Mouse (Mus musculus): Measurements from ENCODE around the gene Hes3. TPM values are rescaled to one million over a fixed set of nuclear protein-coding genes. Genes with fewer than 3 reads are reported as not detected.
A peak's percentile ranks its signal among the peaks of the same experiment; 100 is the strongest.

Hes3 gene
- total RNA-seq (2021) = not detected
- long read RNA-seq, experiment 1 = 0 reads
- long read RNA-seq, experiment 2 = 0 reads

DNA sequence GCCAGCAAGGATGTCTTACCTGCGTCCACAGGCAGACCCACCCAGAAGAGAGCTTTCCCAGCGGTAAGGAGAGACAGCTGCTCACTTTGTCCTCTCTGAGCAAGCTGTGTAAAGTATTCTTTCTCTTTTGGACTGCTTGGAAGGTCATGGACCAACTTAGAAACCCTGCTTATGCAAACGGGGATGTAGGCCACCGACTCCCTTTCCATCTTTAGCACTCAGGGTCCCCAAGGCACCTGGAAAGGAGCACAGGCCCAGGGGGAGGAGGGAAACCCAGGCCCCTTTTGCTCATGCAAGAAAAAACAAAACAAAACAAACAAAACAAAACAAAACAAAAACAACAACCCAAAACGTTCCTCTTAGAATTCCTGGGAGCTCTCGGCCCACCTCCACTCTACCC is at the start of gene Hes3:
Gene Hes3, minus strand, starts transcription at position 101 of the 400 bp plus-strand sequence.
- Histone ChIP-seq H3K27ac (no peak within 1 kb of the TSS), H3K4me3 (no peak within 1 kb of the TSS)
- no peak for DNase-seq (ENCODE audit: low spot score in 2 of 2)
- TF ChIP-seq CTCF (conservative IDR thresholded peaks at IDR 0.05) = no peak

DNA sequence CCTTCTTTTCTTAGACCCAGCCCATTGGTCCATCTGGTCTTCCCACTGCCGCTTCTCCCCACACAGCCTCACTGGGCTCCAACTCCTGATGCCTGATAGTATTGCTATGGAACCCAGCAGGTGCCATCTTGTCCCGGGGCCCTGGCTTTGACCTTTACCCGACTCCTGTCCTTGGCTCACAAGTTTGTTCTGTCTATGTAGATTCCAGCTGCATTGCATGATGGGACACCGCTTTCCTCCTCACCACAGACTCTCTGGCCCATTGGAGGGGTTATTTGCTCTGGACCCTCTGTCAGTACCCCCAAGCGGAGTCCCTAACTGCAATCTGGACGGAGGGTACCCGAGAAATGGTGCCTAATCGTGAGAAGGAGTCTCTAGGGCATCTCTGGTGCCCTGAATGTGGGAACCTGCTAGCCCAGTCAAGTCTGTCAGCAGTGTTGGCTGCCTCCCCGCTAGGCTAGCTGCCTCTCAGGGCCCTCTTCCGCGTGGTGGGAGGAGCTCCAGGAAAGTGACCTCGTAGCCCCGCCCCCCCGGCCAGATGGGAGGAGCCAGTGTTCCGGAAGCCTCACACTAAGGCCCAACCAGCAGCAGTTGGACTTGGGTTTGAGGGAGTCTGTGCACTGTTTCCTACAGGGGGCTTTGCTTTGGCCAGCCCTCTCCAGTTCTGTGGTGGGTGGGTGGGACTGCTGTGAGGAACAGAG is 49.3 kb upstream of the Hes3 start:
- no peak for TF ChIP-seq CTCF (conservative IDR thresholded peaks at IDR 0.05)
- Histone ChIP-seq H3K4me3 (no peak overlapping the region), H3K27ac (no peak overlapping the region)
- DNase-seq (ENCODE audit: low spot score in 2 of 2) = no peak

DNA sequence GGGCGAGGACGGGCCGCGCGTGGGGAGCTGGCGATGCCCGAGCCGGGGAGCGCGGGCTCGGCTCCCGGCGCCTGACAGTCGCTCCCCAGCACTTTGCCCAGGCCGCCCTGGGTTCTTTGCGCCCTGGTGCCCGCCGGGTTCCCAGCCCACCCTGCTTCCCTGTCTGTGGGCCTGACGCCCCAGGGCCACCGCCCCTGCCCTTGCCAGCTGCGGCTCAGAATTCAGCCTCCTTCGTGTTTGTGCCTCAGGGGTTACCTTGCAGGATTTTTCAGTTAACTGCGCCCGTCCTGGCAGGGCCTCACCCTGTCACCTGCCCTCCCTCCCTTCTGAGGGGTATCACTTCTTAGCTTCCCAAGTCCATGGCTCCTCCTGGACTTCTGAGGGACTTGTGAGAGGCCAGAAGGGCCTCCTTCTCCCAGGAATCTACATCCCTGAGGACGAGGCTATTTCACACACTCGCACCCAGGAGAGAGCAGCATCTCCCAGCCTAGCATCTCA is 47.9 kb upstream of the Hes3 start:
- H3K4me3 ChIP-seq = peak overlapping the region; percentile 63
- no peak for TF ChIP-seq CTCF (conservative IDR thresholded peaks at IDR 0.05)
- no peak for DNase-seq (ENCODE audit: low spot score in 2 of 2)
- H3K27ac ChIP-seq = peak overlapping the region; percentile 92

DNA sequence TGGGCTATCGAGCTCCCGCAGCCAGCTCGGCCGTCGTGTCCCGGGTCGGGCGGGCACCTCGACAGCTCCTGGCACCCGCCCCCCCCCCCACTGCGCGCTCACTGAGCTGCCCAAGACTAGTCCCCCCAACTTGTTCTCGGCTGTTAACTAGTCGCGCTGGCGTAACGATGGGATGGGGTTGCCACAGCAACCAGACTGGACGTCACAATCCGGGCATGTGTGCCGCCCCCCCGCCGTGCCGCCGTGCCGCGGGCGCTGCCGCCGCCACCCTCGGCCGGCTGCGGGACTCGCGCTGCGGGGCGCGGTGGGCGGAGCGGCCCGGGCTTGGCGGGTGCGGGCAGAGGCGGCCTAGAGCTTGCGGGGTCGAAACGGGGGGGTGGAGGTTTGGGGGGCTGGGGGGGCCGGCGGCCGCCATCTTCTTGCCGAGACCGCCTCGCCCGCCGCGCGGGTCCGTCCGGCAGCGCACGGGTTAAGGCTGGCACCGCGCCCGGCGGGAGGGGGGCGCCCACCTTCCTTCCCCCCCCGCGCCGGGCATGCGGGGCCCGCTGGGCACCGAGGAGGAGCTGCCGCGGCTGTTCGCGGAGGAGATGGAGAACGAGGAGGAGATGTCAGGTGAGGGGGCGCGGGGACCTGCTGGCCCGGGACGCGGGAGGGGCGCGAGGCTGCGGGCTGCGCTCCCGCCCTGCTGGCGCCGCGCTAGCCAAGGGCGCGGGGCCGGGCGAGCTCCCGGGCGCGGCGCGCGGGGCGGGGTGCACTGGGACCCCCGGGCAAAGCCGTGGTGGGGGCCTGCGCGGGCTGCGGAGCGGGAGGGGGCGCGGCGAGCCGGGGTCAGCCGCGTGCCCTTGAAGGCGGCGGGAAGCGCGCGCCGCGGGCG is 47.2 kb upstream of the Hes3 start, which contains the start of gene Chd5:
Gene Chd5, plus strand, starts transcription at position 233 of the 874 bp plus-strand sequence.
- H3K27ac ChIP-seq = peak within 1 kb of the TSS; percentile 92
- H3K4me3 ChIP-seq = peak within 1 kb of the TSS; percentile 63
- TF ChIP-seq CTCF (conservative IDR thresholded peaks at IDR 0.05) = no peak
- DNase-seq (ENCODE audit: low spot score in 2 of 2) = peak; percentile 66 to 67

DNA sequence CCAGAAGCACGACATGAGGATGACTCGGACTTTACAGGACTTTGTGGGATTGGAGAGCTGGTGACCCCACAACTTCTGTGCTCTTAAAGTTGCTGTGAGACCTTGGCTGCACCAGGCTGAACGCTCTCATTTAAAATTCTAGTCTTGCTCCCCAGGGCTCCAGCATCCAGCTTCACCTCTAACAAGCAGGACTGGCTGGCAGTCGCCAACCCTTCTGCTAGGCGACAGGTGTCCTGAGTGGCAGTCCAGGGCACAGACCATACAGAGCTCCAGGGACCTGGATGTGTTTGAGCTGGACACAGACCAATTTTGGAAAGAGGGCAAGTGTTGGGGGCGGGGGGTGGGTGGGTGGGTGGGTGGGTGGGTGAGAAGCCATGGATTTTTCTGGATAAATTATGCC is 46.3 kb upstream of the Hes3 start:
- H3K27ac ChIP-seq = peak overlapping the region; percentile 54; the same call in 1 of the 2 replicates
- no peak overlapping the region for H3K4me3 ChIP-seq
- no peak for DNase-seq (ENCODE audit: low spot score in 2 of 2)
- TF ChIP-seq CTCF (conservative IDR thresholded peaks at IDR 0.05) = no peak

DNA sequence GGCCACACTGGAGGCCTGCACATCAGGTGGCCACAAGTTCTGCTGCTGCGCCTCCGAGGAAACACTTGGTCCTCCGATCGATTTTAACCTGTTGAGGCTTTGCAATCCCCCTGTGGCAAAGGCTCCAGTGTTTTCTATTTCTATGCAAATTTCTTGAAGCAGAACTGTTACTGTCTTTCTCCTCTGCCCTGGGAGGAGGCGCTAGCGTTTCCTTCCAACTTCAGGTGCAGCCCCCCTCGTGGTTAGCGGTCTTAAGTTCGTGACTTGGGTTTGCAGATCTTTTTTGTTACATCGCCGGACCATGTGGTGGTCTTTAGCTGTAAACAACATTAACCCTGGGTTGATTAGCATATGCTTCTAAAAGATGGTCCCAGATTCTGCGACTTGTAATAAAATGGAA is 42.1 kb upstream of the Hes3 start:
- no peak for TF ChIP-seq CTCF (conservative IDR thresholded peaks at IDR 0.05)
- no peak for DNase-seq (ENCODE audit: low spot score in 2 of 2)
- no peak overlapping the region for H3K27ac ChIP-seq
- H3K4me3 ChIP-seq = no peak overlapping the region

DNA sequence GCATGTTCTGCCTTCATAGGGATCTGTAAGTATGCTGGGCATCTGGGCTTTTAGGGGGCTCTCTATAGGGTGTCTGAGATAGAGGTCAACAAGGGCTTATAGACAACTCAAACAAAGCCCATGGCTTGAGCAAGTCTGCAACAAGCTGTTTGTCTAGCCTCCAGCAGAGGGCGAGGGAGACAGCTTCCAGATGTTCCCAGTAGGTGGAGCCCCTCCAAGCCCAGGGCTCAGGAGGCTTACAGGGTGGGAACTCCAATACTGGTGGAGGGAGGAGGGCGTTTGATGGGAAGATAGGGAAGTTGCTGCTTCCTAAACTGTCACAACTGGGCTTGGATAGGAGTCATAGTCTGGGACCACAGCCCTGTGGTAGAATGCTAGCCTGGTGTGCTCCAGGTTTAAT is 41.5 kb upstream of the Hes3 start:
- no peak overlapping the region for H3K27ac ChIP-seq
- DNase-seq (ENCODE audit: low spot score in 2 of 2) = peak in 1 of 2 experiments; percentile 78

DNA sequence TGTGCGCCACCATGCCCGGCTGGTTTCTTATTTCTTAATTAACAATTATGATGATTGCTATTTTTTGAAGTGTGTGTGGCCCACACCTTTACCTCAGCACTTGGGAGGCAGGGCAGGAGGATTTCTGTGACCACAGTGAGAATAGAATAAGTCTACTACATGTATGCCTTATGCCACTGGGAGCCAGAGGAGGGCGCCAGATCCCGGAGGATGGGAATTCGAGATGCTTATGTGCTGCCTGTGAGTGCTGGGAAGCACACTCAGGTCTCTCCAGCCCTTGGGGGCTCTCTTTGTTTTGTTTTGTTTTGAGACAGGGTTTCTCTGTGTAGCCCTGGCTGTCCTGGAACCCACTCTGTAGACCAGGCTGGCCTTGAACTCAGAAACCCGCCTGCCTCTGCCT is 37.2 kb upstream of the Hes3 start:
- peak; percentile 66 for TF ChIP-seq CTCF (conservative IDR thresholded peaks at IDR 0.05)
- DNase-seq (ENCODE audit: low spot score in 2 of 2) = no peak
- no peak overlapping the region for H3K4me3 ChIP-seq
- no peak overlapping the region for H3K27ac ChIP-seq

More for the DNA sequence above, 41.5 kb upstream of the Hes3 start:
- H3K4me3 ChIP-seq = no peak overlapping the region
- TF ChIP-seq CTCF (conservative IDR thresholded peaks at IDR 0.05) = peak; percentile 99

DNA sequence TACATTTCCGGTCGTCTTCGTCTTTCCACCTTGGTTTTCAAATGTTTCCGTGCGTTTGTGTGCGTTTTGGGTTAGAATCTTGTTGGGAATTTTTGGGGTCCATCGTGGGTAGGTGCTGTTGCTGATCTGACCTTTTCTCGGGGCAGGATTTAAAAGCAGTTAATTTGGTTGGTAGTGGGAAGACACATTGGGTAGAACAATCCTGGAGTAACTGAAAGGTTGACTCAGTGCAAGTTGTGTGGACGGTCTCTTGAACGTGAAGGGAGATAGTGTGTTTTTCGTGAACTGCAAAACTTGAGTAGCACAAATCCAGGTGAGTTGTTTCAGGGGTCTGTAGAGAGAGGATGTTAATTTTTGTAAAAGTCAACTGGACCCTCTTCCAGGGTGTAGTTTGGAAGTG is 35.1 kb upstream of the Hes3 start:
- Histone ChIP-seq H3K27ac (no peak overlapping the region), H3K4me3 (peak overlapping the region; percentile 66)
- DNase-seq (ENCODE audit: low spot score in 2 of 2) = no peak
- TF ChIP-seq CTCF (conservative IDR thresholded peaks at IDR 0.05) = no peak

DNA sequence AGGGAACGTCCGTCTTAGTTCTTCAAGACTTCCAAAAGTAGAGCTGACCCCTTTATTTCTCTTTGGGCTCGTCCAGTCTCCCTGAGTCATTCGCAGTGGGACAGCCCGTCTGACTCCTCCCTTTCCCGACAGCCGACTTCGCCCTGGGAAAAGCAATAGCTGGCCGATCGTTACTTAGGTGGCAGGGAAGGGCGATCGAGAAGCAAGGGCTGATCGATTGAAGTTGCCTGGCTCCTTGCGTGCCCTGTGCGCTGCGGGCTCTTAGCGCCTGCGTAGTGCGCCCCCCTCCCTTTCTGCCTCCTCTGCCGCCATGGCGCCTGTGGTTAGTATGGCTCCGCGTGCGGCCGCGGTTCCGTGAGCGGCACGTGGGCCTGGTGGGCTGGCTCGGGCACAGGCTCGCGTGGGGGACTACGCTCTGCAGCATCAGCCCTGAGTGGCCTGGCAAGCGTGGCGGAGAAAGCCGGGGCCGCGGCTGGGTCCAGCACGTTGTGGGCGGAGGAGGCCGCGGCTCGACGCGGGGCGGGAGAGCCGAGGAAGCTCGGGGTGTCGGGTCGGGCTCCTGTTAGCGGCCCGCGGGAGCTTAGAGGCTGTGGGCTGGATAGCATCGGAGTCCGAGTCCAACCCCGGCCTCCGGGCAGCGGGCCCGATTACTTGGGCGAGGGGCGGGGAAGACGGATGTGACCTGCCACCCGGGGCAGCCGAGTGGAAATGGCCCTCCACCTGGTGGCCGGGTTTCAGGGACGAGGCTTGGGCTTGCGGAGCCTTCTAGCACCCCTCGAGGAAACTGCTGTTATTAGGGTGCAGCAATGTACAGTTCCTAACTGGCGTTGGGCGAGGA is 34.3 kb upstream of the Hes3 start, which contains the start of gene Rpl22:
Gene Rpl22, plus strand, starts transcription at position 169 of the 838 bp plus-strand sequence.
- peak; percentile 91 to 97 for DNase-seq (ENCODE audit: low spot score in 2 of 2)
- peak; percentile 26; the same call in 1 of the 2 replicates for TF ChIP-seq CTCF (conservative IDR thresholded peaks at IDR 0.05)
- peak within 1 kb of the TSS; percentile 66 for H3K4me3 ChIP-seq
- H3K27ac ChIP-seq = peak within 1 kb of the TSS; percentile 90

DNA sequence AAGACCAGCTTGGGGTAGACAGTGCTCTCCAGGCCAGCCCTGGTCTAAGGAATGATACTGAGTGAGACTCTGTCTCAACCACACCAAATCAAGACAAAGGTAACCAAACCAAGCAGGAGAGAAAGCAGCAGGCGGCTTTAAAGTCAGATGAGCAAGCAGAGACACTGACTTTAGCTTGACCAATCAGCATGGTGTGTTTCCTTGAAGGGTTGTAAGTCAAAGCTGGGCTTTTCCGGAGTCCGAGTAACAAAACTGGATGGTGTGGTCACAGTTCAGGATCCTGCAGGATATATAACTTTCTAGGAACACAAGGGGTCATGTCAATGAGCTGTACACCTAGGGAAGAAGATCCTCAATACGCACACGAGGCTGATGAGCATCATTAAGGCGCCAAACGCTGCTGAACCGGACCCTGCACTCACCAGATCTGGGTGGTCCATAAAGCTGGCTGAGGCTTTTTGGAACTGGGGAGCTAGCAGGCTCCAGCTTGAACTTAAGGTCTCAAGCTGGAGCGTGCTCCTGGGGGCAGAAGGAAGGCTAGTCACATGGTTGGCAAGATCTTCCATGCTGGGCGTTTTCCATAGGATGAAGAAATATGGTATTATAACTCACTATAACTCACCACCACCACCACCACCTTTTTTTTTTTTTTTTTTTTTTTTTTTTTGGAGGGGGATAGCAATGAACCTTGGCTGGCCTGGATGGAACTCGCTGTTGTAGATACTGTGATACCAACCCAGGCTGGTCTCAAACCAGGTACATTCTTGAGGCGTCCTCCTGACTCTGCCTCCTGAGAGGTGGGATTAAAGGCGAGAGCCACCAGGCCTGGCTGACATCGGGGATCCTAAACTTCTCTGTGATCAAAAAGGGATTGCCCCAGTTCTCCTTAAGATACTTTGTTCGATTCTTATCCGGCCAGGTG is 33.4 kb upstream of the Hes3 start:
- Histone ChIP-seq H3K27ac (peak overlapping the region; percentile 90), H3K4me3 (peak overlapping the region; percentile 66)
- TF ChIP-seq CTCF (conservative IDR thresholded peaks at IDR 0.05) = no peak
- no peak for DNase-seq (ENCODE audit: low spot score in 2 of 2)
